Mouse (Mus musculus) ES-Bruce4 (cell line): ENCODE measurements at regions not wholly inside any gene's neighbourhood (a gene's known extent, or its start where the extent isn't known, plus 50 kb on each side); places are given as distances from the start of the nearest gene placed in this dataset.

ENCODE experiments used
- CTCF ChIP-seq: IDR thresholded peaks from one replicate; pipeline ENCODE4 v1.8.1; 2011; ENCODE audit warnings: low read depth, low read length
- EP300 ChIP-seq: IDR thresholded peaks from 2 replicates; pipeline ENCODE4 v1.6.1; 2011; ENCODE audit warnings: low read depth, low read length; ENCODE audit not compliant: insufficient read depth
- POLR2A ChIP-seq: IDR thresholded peaks from one replicate; pipeline ENCODE4 v1.8.1; 2011; ENCODE audit warnings: low read length; ENCODE audit not compliant: insufficient read depth

GRCm38 (mm10) chr5:63473163-63473562 lies 175.7 kb upstream of the Nwd2 start:
- TF ChIP-seq POLR2A = no peak
- TF ChIP-seq CTCF = no peak
- TF ChIP-seq EP300 = no peak
